Mouse (Mus musculus): ENCODE measurements around the gene Tpm3-rs7. TPM values are rescaled to one million over a fixed set of nuclear protein-coding genes. Genes with fewer than 3 reads are reported as not detected.

Gene Tpm3-rs7
- polyA plus RNA-seq (2017; shearing (Covaris generic)), result 6.7 TPM

GRCm38 (mm10) chr14:113314499-113314898, at the start of gene Tpm3-rs7:
Tpm3-rs7 (plus strand) TSS chr14:113314608.

Data from naive thymus-derived CD4-positive, alpha-beta T cell, adult 5 months (primary cell).